Mouse (Mus musculus): ENCODE measurements at regions not wholly inside any gene's neighbourhood (a gene's known extent, or its start where the extent isn't known, plus 50 kb on each side); places are given as distances from the start of the nearest gene placed in this dataset.

DNA sequence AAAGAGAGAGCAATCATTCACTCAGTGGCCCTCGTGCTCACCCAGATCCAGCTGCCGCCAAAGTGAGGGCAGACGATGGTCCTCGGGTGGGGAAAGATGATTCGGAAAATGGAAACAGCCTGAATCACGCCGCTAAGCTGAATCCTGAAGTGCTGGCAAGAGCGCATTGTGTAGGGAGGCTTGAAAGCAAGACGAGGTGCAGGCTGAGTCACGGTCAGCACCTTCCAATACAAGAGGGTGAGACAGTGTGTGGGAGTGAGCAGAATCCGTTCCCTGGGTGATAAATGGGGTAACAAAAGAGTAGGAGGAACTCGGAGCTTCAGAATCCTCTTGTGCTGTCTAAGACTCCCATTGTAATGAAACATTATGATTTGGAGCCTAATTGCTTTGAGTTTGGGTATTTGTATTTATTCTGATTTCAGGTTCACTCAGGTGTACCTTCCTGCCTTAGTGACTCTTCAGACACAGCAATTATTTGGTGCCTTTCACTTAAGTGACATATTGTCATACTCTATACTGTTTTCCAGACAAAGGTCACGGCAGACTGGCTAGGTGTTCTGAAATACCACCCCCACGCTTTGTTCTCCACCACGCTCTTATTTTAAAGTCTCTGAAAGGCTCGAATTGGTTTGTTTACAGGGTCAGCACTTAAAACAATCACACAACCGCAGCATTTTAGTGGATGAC is 70.0 kb downstream of the Mbip start:
- intact Hi-C loops (cut with DNase I) = no loop called here
- peak; percentile 54 to 74 for DNase-seq (ENCODE audit: low spot score in 2 of 2)

DNA sequence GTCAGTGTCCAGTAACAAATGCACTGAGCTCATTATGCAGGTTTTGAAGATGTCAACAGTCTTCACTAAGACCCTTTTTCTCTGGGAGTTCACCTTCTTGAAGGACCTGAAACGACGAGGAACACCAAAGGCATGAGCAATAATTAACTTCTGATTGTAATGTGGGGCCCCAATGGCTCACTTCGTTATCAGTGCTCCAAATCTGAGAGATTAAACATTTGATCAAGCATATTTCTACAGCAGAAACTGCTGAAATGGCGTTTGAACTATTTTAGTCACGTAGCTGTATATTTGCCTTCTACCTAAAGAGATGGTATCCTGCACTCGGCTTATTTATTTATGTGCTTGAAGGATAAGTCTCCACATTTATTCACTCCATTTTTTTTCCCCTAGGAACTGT is 80.6 kb downstream of the Mbip start:
- intact Hi-C loops (cut with DNase I) = no loop called here
- no peak for DNase-seq (ENCODE audit: low spot score in 2 of 2)

DNA sequence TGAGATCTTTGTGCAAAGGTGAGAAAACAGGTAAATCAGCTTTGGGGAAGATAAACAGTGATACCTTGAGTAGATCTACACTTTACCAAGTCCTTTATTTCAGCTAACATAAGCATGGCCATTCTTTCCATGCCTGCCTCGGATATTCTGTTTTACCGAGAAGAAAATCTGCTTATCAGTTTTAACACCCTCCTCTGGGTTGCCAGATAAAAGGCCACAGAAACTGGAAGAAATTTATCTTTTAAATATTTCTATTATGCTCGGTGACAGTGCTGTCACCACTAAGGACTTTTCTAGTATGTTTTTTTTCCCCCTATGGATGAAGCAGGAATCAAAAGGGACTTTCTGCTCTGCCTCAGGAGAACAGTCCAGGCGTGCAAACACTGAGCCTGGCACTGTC is 84.2 kb downstream of the Mbip start:
- intact Hi-C loops (cut with DNase I) = no loop called here
- DNase-seq (ENCODE audit: low spot score in 2 of 2) = no peak

DNA sequence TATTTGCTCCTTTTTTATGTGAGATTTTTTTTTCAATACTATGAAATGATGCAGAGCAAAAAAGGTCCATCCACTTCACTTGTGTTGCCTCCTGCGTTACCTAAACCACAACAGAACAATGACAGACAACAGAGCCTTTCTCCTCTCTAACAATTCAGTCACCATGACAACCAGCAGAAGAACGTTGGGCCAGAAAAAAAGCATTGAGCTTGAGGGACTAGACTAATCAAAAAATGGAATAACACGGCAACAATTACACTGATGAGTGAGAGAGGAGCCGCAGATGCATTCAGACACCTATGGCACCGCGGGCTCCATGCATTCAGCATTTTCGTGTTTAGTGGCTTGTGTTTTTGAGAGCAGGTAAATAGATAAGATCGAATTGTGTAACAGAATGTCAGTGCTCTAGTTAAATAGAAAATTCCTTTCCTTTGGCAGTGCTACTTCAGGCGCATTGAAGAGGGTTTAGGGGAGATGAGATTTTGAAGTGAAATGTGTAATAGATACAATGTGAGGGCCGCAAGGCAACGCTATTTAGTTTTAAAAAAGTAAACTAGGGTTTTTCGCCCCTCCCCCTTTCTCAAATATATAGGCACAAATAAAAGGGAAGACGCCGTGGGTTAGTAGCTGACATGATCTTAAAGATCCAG is 87.2 kb downstream of the Mbip start:
- DNase-seq (ENCODE audit: low spot score in 2 of 2) = no peak
- intact Hi-C loops (cut with DNase I) = no loop called here

DNA sequence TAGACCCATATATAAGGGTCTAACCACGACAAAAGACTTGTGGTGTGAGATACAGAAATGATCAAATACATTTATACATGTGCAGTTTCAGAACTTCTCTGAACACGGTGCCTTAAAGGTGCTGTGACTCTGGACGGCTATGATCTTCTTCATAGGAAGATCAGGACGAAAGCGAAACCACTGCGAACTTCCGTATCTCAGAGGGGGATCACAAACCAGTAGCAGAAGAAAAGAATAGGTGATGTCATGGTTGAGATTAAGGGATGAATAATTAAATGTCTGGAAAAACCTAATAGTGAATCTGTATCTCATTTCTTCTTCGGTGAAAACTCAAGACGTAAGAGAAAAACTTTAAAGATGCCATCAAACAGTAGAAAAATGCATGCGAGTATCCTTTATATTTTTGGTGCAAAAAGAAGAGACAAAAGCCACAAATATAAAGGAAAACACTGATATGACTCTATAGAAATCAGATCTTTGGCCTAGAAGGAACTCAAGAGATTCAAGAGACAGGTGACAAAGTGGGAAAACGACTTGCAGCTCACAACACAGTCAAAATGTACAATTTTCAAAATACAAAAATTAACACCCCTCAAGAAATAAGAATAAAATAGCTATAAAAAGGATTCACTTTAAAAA is 89.3 kb downstream of the Mbip start:
- DNase-seq (ENCODE audit: low spot score in 2 of 2) = no peak
- intact Hi-C loops (cut with DNase I) = no loop called here

DNA sequence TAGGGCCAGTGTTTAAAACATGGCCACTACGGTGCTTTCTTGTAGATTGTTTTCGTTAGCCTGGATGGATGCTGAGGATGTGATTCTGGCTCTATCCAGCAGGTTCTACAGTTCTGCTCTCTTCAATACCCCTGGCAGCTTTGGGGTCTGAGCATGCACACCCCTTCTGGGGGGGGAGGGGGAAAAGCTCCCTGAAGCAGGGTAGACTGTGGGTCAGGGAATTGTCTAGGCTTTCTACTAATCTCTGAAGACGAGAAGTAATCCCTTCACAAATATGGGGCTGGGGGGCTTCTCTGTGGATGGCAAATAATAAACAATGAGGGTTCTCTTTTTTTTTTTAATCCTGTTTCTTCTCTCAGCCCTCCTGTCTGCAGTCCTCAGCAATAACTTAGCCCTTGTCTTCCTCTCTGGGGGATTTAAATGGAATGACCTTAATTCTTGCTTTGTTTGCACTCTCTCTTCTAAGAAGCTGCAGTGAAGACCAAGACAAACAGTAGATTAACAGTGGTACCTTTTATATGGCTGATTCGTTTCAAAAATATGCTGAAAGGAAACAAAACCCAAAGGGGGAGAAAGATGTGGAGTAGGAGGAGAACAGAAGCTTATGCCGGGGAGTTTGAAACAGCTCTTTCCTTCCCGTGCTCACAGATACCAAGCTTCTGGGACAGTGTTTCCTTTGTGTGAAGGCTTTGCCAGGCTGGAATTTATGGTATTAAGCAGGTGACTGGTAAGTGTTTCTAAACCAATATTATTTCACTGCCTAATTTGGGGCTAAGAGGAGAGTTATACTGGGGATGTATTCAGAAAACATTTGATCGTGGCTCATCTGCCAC is 92.9 kb downstream of the Mbip start:
- intact Hi-C loops (cut with DNase I) = no loop called here

DNA sequence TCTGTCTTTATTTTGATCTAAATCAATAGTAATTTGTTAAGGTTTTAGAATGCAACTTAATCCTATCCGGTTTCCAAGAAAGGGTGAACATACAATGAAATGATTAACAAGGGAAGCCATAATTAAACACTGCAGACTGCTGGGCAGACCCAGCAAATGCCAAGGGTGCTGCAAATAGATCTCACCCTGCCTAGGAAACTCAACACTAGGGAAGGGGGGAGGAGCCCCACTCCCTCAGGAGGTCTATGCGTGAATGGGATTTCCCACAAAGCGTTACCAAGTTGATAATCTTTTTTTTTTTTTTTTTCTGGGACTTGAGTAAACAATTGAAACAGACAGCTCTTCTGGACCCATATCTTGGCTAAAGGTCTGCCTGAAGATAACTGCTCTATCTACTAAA is 95.4 kb downstream of the Mbip start:
- intact Hi-C loops (cut with DNase I) = no loop called here
- no peak for DNase-seq (ENCODE audit: low spot score in 2 of 2)

More for the DNA sequence above, 92.9 kb downstream of the Mbip start:
- DNase-seq (ENCODE audit: low spot score in 2 of 2) = no peak

DNA sequence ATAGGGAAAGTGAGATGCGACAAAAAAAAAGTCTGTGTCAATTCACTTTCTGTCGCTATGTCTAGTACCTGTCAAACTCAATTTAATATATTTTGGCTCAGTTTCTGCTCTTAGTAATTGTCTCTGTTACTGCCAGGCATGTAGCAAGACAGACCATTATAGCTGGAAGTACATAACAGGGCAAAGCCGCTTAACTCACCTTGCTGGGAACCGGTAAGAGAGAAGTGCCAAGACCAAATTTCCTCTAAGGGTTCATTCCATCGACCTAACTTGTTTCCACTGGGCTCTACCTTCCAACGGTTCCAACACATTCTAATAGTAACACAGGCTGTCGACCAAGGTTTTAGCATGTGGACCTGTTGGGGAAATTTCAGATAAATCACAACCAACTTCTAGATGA is 99.3 kb downstream of the Mbip start:
- DNase-seq (ENCODE audit: low spot score in 2 of 2) = no peak
- intact Hi-C loops (cut with DNase I) = no loop called here

DNA sequence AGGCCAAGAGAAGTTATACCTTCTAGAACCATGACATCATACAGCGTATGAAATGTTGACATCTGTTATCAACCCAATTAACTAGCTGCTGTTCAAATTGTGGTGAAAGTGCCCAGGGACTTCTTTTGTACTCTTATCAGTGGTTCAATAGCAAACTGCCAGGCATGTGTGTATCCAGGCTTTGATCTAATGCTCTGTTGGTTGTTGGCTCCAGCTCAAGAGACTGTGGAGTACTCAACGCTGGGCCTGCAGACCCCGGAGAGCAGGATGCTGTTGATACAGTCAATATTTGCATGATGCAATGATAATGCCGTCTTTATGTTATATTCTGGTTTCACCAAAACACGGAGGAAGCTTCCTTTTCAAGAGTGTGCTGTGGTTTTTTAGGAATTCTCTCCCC is 102.9 kb downstream of the Mbip start:
- intact Hi-C loops (cut with DNase I) = loop anchor here (5.0 kb wide), 1 partner anchor 164 kb away; no protein-coding TSS in a partner anchor
- no peak for DNase-seq (ENCODE audit: low spot score in 2 of 2)

DNA sequence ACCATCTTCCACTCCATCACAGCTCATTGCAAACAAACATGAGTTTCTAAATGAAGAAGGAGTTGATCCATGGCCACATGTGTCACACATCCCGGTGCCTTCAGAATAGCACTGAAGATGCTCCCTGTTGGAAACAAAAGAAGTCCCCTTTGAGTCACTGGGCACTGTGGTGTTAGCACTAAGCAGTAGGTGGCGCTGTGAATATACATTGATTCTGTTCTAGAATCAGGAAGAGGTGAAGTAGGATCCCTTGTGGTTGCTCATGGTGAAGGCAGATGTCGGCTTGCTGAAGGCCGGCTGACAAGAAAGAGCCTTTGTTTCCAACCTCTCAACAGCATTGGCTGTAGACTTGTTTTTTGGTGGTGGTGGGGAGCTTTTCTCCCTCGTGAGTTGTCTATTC is 104.0 kb downstream of the Mbip start:
- DNase-seq (ENCODE audit: low spot score in 2 of 2) = peak; percentile 17 to 21
- intact Hi-C loops (cut with DNase I) = loop anchor here (5.0 kb wide), 1 partner anchor 166 kb away; no protein-coding TSS in a partner anchor

DNA sequence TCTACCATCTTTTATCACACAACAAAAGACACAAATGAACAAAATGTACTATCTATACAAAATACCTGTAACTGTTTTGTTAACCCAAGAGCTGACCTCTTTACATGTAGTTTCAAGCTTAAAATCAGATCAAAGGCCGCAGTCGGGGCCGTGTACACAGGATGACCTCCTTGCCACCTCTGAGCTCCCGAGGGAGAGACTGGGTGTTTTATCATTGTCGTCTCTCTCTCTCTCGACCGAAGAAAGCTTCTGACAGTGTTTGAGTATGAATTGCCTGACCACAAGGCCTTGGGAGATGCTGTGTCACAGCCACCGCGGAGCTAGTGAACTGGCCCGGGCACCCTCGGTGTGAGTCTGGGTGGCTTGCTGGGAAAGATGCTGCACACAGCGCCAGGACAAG is 105.5 kb downstream of the Mbip start:
- no peak for DNase-seq (ENCODE audit: low spot score in 2 of 2)
- intact Hi-C loops (cut with DNase I) = loop anchor here (5.0 kb wide), 1 partner anchor 167 kb away; no protein-coding TSS in a partner anchor

DNA sequence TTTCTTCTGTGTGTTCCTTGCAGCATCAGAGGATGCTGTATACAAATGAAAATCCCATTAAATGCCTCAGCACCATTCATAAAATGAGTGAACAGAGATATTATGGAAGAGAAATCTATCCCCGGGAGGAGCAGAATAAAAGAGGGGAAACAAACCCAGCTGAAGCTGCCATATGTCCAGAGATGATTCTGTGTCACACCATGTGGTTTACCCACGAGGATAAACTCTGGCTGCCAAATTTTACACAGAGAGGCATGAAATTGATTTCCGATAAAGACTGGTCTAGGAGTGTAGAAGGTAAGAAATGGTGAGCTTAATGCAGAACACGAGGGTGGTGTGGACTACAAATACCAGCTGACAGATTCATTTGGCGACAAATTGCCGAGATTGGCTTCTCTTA is 111.1 kb downstream of the Mbip start:
- DNase-seq (ENCODE audit: low spot score in 2 of 2) = no peak
- intact Hi-C loops (cut with DNase I) = no loop called here

DNA sequence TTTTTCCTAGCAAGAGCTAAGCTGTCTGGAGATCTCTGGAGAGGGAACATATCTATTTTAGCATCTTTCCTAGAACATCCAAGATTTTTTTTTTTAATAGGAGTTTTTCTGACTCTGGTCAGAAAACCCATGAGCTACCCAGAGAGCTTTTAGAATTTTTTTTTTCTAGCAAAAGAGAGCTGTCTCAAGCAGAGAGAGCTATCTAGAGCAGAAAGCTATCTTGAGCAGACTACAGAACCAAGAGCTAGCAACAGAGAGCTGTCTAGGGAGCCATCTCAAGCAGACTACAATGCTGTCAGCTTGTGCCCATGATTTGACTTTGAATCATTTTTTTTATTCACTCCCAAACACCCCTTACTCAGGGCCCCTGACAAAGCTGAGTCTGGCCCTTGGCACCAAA is 112.5 kb downstream of the Mbip start:
- intact Hi-C loops (cut with DNase I) = no loop called here
- DNase-seq (ENCODE audit: low spot score in 2 of 2) = no peak

DNA sequence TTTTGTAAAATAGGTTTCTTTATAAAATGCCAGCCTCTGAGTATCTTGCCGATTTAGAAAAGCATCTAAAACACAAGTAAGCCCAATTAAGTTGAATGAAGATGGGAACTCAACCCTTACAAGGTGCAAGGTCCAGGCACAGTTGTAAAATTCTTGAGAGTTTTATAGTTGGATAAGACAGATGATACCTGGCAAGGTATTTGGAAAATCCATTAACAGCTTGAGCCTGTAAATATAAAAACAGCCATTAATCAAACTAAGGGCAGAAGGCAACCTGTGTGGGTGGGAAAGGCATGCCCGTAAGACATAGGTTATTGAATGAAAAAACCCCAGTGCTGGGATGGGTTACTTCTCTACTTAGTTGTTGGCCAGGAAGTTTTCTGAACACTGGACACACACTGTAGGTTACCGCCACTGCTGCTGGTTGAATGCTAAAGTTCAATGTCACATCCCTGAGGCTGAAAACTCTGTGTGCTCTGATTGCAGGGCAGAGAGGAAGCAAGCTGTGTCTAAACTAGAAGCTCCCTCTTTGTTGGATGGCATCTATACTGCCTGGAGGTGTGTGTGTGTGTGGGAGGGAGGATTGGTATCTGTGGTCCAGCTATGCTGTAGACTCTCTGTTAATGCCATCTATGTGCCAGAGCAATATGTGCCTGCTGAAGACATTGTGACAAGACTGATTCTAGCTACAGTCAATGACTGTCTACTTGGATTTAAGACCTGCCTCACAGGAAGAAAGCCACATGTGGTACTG is 121.4 kb downstream of the Mbip start:
- intact Hi-C loops (cut with DNase I) = no loop called here

DNA sequence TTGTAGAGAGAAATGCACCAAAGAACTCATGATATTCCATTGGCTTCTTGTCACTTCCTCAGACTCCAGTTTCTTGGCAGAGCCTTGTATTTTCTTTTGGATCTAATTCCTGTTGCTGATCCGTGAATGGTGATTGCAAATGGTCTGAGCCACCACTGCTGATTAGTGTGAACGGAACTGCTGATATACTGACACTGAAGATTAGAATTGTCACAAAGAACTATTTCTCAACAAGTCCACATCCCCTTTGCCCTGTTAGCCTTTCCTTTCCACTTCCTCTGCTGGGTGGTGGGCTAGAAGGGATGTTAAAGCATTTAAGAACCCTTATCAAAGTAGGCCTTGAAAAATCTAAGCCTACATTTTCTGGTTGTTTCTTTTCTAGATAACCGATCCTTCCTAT is 152.2 kb downstream of the Mbip start:
- DNase-seq (ENCODE audit: low spot score in 2 of 2) = no peak
- intact Hi-C loops (cut with DNase I) = no loop called here

More for the DNA sequence above, 121.4 kb downstream of the Mbip start:
- DNase-seq (ENCODE audit: low spot score in 2 of 2) = no peak

DNA sequence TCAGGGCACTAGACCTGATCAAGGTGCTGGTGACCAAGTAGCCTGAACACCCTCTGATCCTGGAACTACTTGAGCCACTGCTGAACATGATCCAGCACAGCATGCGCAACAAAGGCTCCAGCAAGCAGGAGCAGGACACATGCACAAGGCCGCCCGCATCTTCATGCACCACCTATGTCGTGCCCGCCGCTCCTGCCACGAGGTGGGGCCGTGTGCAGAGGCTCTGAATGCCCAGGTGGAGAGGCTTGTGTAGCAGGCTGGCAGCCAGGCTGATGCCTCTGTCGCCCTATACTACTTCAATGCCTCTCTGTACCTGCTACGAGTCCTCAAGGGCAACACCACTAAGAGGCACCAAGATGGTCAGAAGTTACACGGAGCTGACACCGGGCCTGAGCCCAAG is 156.1 kb downstream of the Mbip start:
- no peak for DNase-seq (ENCODE audit: low spot score in 2 of 2)
- intact Hi-C loops (cut with DNase I) = no loop called here

DNA sequence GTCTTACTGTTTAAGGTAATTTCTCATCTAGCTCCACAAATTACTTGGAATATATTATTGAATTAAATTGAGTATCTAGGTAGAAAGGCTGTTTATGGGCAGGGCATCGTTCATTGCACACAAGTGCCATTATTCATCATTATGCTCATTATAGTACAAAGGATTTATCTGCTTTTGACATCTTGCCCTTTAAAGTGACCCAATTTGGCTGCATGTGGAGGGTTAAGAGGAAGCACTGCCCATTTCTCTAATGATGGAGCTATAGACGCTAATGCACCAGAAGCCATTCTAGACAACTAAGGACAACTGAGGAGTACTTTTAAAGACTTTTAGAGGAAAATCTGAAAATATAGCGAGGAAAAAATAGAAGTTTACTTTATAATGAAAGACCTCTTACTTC is 185.0 kb downstream of the Mbip start:
- DNase-seq (ENCODE audit: low spot score in 2 of 2) = no peak
- intact Hi-C loops (cut with DNase I) = no loop called here

DNA sequence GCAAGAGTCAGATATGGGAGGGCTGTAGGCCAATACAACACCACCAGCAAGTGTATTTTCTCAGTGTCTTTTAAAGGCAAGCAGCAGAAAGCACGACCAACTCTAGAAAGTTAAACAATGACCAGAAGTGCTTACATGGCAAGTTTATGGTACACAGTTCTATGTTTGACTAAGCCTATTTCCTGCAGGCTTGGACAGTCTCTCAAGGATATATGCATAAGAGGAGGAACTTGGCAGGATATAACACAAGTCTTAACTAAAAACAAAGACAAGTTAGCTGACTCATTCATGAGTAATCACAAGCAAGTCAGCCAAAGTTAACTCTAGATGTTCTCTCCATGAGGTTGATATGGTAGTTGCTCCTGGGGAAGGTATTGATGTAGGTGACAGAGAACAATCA is 201.3 kb downstream of the Mbip start:
- no peak for DNase-seq (ENCODE audit: low spot score in 2 of 2)
- intact Hi-C loops (cut with DNase I) = no loop called here

DNA sequence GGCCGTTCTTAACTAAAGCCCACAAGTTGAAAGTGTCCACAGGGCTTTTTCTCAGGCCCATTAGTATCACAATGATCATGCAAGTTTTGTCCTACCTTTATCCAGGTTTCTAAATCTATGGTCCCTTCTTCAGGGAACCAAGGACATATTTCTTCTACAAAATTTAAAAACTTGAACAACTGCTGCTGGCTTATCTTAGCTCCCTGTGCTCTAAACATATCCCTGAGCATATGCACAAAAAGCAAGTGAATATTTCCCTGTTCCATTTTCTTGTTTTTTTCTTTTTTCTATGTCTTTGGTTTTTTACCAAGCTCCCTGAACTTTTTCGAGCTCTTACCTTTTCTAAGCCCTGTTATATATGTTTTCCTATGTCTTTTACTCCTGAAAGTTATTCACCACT is 201.9 kb downstream of the Mbip start:
- intact Hi-C loops (cut with DNase I) = no loop called here
- DNase-seq (ENCODE audit: low spot score in 2 of 2) = no peak

DNA sequence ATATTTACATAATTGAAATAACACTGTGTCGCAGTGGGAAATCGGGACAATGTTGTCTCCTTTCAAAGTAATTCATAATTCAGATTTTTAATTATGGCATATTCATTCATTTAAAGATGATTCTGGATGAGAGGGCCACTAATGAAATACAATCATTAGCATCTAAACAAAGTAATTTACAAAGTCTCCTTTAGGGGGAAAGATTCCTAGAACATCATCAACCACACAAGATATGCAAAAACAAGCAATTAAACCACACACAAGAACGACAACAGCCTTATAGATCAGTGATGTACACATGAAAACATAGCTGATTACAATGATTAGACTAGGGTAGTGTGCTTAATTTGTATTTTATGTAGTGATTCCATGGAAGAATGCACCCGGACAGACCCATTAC is 231.2 kb downstream of the Mbip start:
- intact Hi-C loops (cut with DNase I) = no loop called here
- no peak for DNase-seq (ENCODE audit: low spot score in 2 of 2)
